Mouse (Mus musculus): ENCODE results near the gene Nxnl2.

The Nxnl2 gene

DNA sequence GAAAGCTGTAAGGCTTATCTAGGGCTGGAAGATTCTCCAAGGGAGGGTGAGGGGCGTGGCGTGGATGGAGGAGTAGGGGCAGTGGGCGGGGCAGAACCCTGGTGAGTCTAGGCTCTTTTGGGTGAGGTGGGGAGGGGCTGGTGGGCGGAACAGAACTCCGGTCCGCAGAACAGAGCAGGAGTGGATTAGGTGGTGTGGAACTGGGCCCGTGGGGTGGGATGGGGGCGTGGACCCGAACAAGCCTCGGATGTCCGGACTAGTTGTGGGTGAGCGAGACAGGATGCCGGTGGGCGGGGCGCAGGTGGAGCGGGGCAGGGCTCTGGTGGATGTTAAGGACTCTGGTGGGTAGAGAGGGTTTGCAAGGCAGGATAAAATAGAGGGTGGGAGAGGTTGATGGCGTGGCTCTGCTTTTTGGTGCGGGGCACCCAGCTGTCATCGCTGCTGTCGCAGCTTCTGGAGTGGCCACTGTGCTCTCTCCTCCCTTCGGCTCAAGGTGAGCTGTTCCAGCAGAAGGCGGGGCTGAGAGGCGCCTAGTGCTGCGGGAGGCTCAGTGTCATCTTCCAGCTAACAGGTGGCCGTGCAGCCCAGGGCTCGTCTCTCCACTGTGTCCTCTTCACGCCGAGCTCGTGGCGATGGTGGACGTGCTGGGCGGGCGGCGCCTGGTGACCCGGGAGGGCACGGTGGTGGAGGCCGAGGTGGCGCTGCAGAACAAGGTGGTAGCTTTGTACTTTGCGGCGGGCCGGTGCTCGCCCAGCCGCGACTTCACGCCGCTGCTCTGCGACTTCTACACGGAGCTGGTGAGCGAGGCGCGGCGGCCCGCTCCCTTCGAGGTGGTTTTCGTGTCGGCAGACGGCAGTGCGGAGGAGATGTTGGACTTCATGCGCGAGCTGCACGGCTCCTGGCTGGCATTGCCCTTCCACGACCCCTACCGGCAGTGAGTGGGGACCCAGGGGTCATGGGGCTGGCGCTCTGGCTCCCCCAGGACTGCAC, at the start of gene Nxnl2:
Gene Nxnl2, plus strand, starts transcription at position 332 of the 990 bp plus-strand sequence.
- DNase-seq (ENCODE audit: low spot score) = no peak

DNA sequence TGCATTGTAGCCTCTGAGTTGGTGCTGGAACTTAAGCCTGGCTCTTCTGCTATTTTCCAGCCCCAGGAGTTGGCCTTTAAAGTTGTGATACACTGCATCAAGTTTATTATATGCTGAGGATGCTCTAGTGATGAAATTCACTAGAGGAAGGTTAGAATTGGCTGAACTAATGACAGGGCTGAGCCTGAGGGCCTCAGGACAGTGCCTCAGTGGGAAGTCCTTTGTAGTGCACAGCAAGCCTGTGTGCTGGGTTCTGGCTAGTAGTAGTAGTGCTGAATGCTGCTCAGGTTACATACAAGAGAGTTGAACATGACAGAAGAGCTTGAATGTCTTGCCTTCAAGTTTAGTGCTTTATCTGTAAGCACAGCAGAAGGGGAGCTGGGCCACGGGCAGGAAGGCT, 48.9 kb upstream of the Nxnl2 start:
- DNase-seq (ENCODE audit: low spot score) = no peak

DNA sequence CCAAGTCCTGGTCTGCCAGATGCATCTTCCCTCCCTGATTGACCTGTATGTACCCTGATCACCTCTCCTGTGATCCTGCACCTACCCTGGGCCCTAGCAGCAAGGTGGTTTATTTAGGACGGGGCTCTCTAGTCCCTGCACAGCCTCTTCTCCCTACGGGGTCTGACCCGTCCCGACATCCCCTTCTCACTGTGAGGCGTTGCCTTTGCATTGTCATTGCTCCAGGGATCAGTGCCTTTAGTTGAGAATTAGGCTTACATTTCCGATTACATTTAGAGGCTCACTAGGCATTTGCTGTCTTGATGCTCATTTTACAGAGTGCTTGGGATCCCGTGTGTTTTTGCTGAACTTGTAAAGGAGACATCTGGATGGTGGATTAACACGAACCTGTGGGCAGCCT, 48.1 kb upstream of the Nxnl2 start:
- DNase-seq (ENCODE audit: low spot score) = no peak

DNA sequence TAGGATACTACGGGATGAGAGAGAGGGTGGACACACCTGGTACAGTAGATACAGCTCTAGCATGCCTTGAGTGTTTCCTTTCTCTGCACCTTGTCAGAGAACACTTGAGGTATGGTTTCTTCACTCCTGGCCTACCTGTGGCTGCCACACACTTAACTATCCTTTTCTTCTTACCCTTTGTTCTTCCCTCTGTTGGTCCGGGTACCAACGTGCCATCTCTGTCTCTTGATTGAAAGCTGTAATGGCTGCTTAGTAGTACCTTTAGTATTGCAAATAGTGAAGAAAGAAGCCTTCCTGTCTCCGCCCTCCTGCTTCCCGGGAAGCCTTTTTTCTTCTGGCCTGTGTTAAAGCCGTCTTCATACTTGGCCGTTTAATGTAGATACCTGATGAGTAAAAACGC, 45.5 kb upstream of the Nxnl2 start:
- no peak for DNase-seq (ENCODE audit: low spot score)

DNA sequence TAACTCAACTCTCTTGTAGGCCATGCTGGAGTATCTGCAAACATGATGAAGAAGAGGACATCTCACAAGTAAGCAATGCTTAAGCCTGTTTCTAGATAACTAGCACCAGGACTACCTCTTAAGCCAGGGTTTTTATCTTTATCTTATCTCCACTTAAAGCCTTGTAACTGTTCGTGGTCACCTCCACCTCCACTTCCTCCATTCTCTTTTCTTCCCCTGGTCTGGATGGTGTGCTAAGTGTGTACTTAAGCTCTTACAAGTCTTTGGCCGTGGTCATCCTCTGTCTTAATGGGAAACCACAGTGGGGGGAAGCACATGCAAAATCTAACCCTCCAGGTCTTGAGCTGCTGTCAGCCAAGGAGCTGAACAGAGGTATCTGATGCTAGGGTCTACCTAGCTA, 42.9 kb upstream of the Nxnl2 start:
- DNase-seq (ENCODE audit: low spot score) = no peak

DNA sequence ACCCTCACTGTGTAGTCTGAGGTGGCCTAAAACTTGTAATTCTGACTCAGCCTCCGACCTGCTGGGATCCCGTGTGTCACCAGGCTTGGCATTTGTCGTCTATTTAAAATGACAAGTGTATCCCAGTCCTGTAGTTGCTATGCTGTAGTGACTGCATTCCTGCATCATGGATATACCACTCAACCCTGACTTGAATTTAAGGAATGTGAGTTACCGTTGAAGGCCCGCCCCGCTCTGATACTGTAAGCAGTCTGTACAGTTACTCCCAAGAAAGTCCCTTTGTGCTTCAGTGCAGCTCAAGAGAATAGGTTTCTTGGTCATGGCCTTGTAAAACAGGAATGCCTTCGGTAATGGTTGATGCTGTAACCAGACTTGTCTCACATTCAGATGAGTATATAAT, 42.4 kb upstream of the Nxnl2 start:
- DNase-seq (ENCODE audit: low spot score) = no peak

DNA sequence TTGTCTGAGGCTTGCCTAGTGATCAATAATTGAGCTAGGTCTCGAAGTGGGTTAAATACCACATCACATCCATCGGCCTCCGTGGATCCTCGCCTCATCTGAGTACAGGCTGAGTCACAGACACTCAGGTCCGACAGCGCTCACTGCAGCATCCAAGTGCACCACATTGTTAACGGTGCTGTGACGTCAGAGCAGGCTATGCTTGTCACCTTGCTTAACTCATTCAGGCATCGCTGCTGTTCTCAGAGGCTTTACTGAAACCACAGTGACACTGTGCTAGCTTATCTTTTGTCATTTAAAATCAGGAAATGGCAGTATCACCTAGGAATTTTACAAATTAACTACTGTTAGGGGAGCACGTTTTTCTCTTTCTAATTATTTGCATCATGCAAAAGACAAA, 39.6 kb upstream of the Nxnl2 start:
- no peak for DNase-seq (ENCODE audit: low spot score)

DNA sequence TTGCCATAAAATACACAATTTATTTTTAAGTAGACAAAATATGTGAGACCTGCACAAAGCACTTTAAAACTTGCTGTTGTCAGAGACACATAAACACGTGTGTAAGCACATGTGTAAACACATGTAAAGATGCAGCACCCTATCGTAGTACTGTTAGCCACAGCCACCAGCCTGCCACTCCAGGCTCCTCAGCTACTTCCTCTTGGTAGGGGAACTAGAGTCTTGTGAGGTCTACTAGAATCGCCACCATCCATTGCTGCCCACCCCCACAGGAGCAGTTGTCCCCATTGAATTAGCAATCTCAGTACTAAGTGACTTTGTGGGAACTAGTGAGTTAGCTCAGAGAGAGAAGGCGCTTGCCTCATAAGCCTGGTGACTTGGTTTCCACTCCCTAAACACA, 34.5 kb upstream of the Nxnl2 start:
- DNase-seq (ENCODE audit: low spot score) = no peak

DNA sequence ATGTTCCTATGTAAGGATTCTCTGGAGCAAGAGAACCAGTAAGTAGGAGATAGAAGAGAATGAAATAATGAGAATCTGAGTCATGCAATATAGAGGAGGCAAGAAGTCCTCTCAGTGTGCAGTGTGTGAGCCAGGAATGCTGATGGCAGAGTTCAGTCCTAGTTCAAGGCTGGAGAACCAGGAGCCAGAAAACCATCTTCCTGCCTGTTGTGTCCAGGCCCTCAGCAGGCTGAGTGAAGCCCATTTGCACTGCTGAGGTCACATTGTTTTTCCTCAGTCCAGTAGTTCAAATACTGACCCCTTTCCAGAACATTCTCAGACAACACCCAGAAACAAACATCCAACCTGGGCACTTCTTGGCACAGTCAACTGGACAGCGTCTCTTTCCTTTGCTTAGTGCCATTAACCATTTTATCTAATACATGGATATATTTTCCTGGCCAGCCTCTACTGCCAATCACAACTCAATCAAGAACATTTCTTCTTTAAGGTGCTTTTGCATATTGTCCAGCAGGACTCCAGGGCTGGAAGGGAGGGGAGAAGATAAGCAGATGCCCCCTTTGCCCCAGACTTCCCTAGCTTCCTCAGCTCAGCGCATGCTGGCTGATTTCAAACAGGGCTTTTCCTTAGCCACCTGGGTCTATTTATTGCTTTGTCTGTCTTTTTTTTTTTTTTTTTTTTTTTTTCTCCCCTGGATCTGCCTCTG, 33.7 kb upstream of the Nxnl2 start:
- no peak for DNase-seq (ENCODE audit: low spot score)

DNA sequence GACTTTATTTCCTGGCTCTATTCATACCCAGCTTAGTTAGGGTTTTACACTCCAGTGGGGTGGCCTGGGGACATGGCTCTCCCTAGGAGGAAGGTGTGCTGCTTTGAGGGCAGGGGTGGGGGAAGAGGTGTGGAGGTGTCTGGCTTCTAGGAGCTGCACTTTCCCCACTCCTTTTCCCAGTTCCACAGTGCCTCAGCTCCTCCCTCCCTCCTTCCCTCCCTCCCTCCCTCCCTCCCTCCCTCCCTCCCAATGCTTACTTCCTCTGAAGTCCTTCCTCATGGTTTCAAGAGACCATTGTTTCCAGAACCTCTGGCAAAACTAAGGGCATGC, 33.2 kb upstream of the Nxnl2 start:
- no peak for DNase-seq (ENCODE audit: low spot score)

DNA sequence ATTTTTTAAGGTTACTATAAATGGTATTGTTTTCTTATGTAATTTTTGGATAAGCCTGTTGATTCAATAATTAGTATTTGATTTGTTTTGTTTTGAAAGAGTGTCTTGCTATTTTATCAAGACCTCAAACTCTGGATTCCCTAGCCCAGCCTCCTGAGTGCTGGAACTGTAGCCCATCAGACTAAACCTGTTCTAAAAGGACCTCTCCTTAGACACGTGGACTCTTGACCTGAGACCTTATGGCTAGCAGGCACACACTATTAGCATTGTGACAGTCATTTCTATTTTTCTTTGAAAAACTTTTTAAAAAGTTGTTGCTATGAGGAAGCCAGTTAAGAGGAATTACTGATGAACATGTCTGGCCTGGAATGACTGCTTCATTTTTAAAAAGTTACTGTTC, 23.7 kb upstream of the Nxnl2 start:
- no peak for DNase-seq (ENCODE audit: low spot score)

DNA sequence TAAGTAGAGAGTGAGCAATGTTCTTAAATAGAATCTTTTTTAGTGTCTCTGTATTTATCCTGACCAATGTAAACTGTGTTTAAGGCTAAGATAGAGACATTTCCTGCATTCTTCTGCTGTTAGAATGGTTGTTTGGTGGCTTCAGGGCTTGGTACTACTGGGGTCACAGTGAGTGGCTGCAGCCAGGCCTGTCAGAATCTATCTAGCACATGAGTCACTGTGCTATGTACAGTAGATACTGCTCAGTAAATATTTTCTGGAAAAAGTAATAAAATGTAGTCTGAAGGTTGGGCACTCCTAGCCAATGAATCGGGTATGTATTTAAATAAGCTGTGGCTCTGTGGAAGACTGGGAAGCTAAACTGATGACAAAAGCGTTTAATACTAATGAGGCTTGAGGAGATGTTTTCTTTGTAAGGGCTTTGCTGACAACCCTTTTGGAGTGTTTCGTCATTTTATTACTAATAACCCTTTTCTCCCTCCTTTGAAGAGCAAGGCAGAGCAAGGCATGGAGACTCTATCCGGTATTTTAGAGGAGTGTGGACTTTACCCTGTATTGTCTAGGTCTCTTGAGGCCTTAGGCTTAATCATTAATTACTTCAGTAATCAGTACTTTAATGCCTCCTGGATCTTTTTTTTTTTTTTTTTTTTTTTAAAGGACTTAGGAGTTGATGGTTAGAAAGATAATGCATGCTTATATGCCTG, 17.7 kb upstream of the Nxnl2 start:
- DNase-seq (ENCODE audit: low spot score) = no peak

DNA sequence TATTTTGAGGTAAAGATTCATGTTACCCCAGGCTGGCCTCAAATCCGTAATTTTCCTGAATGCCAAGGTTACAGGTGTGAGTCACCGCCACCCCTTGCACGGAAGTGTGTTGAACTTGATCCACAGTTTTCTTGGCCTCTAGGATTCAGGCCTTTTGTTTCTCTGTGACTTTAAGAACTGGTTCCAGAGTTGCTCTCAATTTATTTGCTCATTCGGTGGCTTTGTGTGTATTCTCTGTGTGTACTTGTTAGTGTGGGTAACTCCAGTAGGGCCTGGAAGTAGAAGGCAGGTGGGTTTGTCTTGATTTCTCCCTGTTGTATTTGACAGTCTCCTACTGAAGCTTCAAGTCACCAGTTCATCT, 17.2 kb upstream of the Nxnl2 start:
- no peak for DNase-seq (ENCODE audit: low spot score)

DNA sequence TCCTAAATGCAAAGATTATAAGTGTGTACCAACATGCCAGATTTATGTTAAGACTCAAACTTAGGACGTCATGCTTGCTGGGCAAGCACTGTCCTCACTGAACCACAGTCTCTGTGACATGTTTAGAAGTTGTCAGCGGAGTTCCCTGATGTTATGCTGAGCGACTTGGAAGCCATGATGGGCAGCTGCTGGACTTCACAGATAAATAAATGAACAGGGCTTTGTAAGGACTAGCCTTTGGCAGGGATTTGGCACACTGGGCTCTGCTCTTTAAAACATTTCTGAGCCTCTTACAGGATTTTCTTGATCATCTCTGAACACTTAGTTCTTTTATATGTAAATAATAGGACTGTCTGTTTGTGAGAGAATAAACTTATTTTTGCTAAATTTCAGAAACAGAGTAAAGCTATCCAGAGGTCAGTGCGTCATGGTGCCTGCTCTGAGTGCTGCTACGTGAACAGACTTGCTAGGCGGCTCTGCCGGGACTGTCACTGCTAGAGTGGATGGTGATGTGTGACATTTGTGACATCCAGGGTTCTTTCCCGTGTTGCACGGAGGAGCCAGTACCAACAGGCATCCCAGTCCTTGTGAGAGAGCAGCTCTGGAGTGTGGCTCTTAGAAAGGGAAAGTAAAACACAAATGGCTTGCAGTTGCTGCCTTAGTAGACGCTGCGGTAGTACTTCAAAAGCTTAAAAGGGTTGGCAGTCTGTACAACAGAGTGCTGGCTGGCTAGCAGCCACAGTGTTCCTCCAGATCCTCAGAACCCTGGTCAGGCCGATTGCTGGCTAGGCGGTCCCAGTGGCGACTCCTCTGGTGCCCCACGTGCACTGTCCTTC, 15.4 kb upstream of the Nxnl2 start:
- no peak for DNase-seq (ENCODE audit: low spot score)

DNA sequence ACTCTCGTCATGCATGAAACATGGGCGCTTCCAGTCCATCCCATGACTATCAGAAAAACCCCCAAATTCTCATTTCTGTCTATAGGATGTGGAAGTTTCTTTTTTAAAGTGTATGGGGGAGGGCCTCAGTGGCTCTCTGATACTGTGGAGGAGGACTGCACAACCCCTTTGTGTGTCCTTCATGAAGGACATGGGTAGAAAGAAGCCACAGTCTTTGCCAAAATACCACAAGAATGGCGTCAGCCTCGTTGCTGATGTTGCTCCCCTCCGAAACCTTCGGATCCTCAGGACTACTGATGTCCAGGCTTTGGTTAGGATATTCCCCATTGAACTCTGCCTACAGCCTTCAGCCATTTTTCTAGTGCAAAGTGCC, 14.8 kb upstream of the Nxnl2 start:
- DNase-seq (ENCODE audit: low spot score) = no peak

DNA sequence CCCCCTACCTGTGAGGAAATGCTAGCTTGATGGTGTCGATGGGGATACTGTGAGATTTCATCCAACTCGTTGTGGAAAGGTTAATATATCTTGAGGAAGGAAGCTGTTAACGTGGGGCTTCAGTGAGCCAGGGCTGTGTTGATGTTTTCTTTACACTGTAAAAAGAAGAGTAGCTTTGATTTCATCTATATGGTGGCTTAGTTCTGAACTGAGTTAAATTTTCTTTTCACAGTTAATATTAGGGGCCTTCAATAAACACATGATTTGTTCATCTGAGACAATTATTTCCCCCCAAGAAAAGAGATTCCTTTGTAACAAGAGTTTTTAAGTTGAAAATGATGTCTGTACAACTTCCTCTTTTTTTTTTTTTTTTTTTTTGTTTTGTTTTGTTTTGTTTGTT, 13.5 kb upstream of the Nxnl2 start:
- DNase-seq (ENCODE audit: low spot score) = no peak

DNA sequence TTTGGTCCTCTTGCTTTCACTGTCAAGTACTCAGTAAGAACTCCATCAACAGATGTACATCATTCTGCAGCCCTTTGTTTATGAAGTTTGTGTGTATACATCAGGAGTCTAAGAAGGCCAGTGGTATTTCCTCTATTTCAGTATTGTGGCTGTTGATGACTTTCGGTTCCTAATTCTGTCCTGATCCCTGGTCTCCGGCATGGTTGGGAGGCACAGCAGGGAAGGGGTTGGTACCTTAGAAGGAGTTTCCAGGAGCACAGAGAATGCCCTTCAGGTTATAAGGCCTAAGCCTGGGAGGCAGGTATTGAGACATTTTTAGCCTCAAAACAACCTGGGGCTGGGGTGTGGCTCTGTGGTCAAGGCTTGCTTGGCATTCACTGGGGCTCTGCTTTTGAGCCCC, 9.2 kb upstream of the Nxnl2 start:
- DNase-seq (ENCODE audit: low spot score) = no peak

DNA sequence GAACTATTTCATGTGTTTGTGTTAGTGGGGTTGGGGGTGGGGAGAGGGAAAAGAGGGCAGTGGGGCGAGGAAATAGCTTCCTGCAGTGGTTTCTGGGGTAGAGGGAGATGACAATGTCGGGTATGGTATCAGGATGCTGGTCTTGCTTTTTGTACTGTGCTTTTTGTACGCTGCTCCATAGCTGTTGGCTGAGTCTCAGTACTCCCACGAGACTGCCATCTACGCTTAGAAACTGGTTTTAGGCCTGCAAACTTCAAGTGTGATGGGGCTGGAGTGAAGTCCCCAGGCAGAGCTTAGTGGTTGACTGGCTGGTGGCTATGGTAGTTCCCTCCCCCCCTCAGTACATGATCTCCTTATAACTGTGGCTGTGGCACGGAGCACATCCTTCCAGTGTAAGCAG, 8.6 kb upstream of the Nxnl2 start:
- no peak for DNase-seq (ENCODE audit: low spot score)

DNA sequence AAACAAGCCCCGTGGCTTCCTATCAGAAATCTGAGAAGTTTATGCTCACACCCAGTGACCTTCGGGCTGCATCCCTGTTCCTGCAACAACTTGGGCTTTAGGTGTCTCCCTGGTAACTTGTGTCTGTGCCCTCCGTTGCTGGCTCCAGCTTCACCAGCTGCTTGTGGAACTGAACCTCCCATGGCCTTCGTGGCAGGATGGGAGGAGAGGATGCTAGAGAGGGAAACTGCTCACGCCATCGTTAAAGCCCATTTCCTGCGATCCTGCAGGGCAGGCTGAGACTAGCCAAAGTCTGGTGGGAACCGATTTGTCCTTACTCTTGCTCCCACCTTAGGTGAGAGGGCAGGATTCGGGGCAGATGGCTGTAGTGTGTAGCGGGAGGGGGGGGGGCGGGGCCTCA, 4.1 kb upstream of the Nxnl2 start:
- no peak for DNase-seq (ENCODE audit: low spot score)

DNA sequence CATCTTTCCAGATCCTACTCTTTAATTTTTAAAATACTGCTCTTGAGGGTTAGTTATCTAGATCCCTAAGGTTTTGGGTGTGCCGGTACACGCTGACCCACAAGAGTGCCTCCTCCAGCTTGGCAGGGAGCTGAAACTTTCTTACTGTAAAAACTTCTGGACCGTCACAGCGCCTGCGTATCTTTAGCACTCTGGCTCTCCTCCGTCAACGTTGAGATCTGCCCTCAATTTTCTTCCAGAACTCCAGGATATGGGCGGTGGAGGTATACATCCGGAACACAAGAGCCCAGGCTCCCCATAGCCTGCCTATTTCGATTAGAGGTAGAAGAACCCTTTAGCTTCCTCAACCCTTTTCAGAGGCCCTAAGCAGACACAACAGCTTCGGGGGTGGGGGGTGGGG, 607 bp upstream of the Nxnl2 start:
- no peak for DNase-seq (ENCODE audit: low spot score)

DNA sequence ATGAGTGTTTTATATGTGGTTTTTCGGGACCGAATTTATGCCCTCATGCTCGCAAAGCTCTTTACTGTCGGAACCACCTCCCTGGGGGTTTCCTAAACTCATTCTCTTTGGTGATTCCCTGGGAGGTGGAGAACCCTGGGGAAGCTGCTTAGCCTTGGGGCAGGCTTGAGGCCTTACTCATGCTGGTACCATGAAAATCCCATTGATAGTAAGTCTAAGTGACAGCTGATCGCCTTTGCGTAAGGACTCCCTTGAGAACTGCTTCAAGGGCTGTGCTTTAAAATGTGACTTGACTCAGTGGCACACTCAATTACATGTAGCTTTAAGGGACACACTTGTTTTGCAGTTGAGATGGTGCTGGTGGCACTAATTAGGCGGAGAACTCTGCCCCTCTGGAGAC, 1.8 kb downstream of the Nxnl2 start:
- DNase-seq (ENCODE audit: low spot score) = no peak

DNA sequence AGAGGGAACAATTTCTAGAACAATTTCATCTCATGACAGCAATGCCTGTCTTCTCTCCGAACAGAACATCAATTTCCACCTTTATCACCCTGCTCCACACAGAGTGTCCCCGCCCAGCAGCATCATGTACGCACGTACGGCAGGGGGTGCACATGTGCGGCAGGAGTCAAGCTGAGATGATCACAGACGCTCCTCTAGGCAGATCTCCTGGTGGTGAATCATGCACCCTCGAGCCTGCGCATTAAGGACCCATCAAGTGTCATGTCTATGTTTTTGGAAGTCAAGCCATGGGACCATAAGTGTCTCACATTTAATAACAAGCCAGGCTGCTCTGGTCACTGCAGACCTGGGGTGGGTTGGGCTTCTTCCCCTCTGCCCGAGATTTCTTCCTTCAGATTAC, 8.1 kb downstream of the Nxnl2 start:
- DNase-seq (ENCODE audit: low spot score) = no peak

All from layer of hippocampus, adult 9-10 months (tissue).